In the genomic region with DNA sequence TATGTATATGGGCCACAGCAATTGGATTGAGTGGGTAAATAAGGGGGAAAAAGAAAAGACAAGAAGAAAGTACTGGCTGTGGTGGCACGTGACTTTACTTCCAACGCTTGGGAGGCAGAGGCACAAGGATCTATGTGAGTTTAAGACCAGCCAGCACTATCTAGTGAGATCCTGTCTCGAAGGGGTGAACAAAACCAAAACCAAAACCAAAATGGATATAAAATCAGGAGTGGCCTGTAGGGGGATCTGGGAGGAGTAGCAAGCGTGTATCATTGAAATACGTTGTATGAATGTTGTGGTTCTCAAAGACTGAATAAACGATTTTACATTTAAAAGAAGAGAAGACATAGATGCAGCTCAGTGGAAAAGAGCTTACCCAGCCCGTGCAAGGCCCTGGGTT, we compare ENCODE assay signal across 14 mouse cellular contexts. TPM values are rescaled to one million over a fixed set of nuclear protein-coding genes. Genes with fewer than 3 reads are reported as not detected.
A peak's percentile ranks its signal among the peaks of the same experiment; 100 is the strongest.
DNase-seq lines count a peak whose midpoint lies in the region; ATAC-seq and TF ChIP-seq lines count a peak whose summit lies in the region.
"Had no signal": no experiment of that assay in that cellular context is flagged by ENCODE, and none has a peak within 500 bp of the region (broad histone marks: within the 10 kb centered on the region; RNA-seq: fewer than 3 reads in every experiment).

No protein-coding gene starts in this region.

- no peak for ATAC-seq in kidney, postnatal 0 days (replicated peaks; ENCODE audit: low FRiP score, low read depth)
- no peak for ATAC-seq in midbrain, postnatal 0 days (ENCODE audit: low FRiP score)
- ATAC-seq in midbrain, embryonic 11.5 days (ENCODE audit: low FRiP score) = no peak
- 0 out of 2 replicates have a peak, but pooled peaks have one; percentile 31 for ATAC-seq in granulocyte monocyte progenitor cell, adult 5-6 weeks (replicated peaks; ENCODE audit: poor library complexity, severe bottlenecking)
- ATAC-seq: forebrain, embryonic 15.5 days; midbrain, embryonic 13.5 days had no signal

- H3K36me3 ChIP-seq in kidney, postnatal 0 days (ENCODE audit: insufficient read depth, low read length) = no peaks in the 10 kb centered on the region
- H3K36me3 ChIP-seq in midbrain, postnatal 0 days (ENCODE audit: insufficient read depth, low read length) = no peaks in the 10 kb centered on the region; the same call in 1 of the 2 replicates
- no peaks in the 10 kb centered on the region for H3K36me3 ChIP-seq in midbrain, embryonic 11.5 days (ENCODE audit: control insufficient read depth, insufficient read depth, low read length)
- H3K36me3 ChIP-seq: forebrain, embryonic 15.5 days; lung, embryonic 15.5 days had no signal

- H3K4me2 ChIP-seq in kidney, postnatal 0 days (ENCODE audit: low read length) = no peak overlapping the region
- H3K4me2 ChIP-seq in midbrain, postnatal 0 days (ENCODE audit: low read depth, low read length, poor library complexity, severe bottlenecking) = no peak overlapping the region
- no peak overlapping the region for H3K4me2 ChIP-seq in midbrain, embryonic 11.5 days
- H3K4me2 ChIP-seq: forebrain, embryonic 15.5 days; heart, embryonic 11.5 days; lung, embryonic 15.5 days; midbrain, embryonic 13.5 days had no signal

- 81% methylated on average over 7 of the region's 7 CpGs for WGBS in kidney, postnatal 0 days
- WGBS in midbrain, postnatal 0 days = 80% methylated on average over 7 of the region's 7 CpGs
- 84% methylated on average over 7 of the region's 7 CpGs for WGBS in midbrain, embryonic 11.5 days

- no peaks in the 10 kb centered on the region for H3K9me3 ChIP-seq in kidney, postnatal 0 days (replicated peaks; ENCODE audit: low read length)
- H3K9me3 ChIP-seq in midbrain, postnatal 0 days (ENCODE audit: low read length) = no peaks in the 10 kb centered on the region
- no peaks in the 10 kb centered on the region for H3K9me3 ChIP-seq in midbrain, embryonic 11.5 days (ENCODE audit: control insufficient read depth, low read length)
- H3K9me3 ChIP-seq: forebrain, embryonic 15.5 days; lung, embryonic 15.5 days; midbrain, embryonic 13.5 days had no signal

- no peak for DNase-seq in kidney, postnatal 0 days (ENCODE audit: low spot score)
- DNase-seq in kidney, postnatal 14 days = no peak
- DNase-seq in midbrain, postnatal 0 days (ENCODE audit: low spot score) = no peak
- no peak for DNase-seq in midbrain, embryonic 11.5 days (ENCODE audit: low spot score, missing footprints)
- DNase-seq in urinary bladder, postnatal 4 days (ENCODE audit: low spot score in 2 of 2) = no peak
- no peak for DNase-seq in kidney, postnatal 25 days
- DNase-seq: cerebellum, adult 11-12 months; kidney, adult 2 months; thymus, postnatal 14 days had no signal

- H3K9ac ChIP-seq in kidney, postnatal 0 days (ENCODE audit: low read depth, low read length) = no peak overlapping the region
- H3K9ac ChIP-seq in midbrain, postnatal 0 days (replicated peaks; ENCODE audit: low read length, poor library complexity, severe bottlenecking) = no peak overlapping the region
- no peak overlapping the region for H3K9ac ChIP-seq in midbrain, embryonic 11.5 days (ENCODE audit: low read length)
- H3K9ac ChIP-seq: forebrain, embryonic 15.5 days; lung, embryonic 15.5 days; midbrain, embryonic 13.5 days had no signal

- no peak overlapping the region for H3K4me3 ChIP-seq in kidney, postnatal 0 days (replicated peaks; ENCODE audit: low read depth, low read length)
- H3K4me3 ChIP-seq in midbrain, postnatal 0 days (ENCODE audit: low read depth, low read length) = no peak overlapping the region
- no peak overlapping the region for H3K4me3 ChIP-seq in midbrain, embryonic 11.5 days (ENCODE audit: low read depth, low read length)
- H3K4me3 ChIP-seq: forebrain, embryonic 15.5 days; lung, embryonic 15.5 days; midbrain, embryonic 13.5 days had no signal

- peak; percentile 31; the same call in 1 of the 2 replicates for TF ChIP-seq CTCF in kidney, postnatal 0 days (IDR thresholded peaks at IDR 0.05; ENCODE audit: low read depth)
- TF ChIP-seq CTCF in midbrain, postnatal 0 days (IDR thresholded peaks at IDR 0.05) = peak; percentile 38; the same call in 1 of the 2 replicates

- H3K27ac ChIP-seq in kidney, postnatal 0 days = no peak overlapping the region
- H3K27ac ChIP-seq in midbrain, postnatal 0 days (ENCODE audit: low read depth, low read length) = no peak overlapping the region
- no peak overlapping the region for H3K27ac ChIP-seq in midbrain, embryonic 11.5 days (ENCODE audit: low read depth, low read length)
- H3K27ac ChIP-seq: forebrain, embryonic 15.5 days; lung, embryonic 15.5 days; midbrain, embryonic 13.5 days had no signal

- H3K27me3 ChIP-seq in kidney, postnatal 0 days (ENCODE audit: insufficient read depth, low read length) = no peaks in the 10 kb centered on the region
- H3K27me3 ChIP-seq in midbrain, postnatal 0 days (ENCODE audit: insufficient read depth, low read length) = no peaks in the 10 kb centered on the region
- no peaks in the 10 kb centered on the region for H3K27me3 ChIP-seq in midbrain, embryonic 11.5 days (ENCODE audit: control insufficient read depth, insufficient read depth, low read length)
- H3K27me3 ChIP-seq: forebrain, embryonic 15.5 days; lung, embryonic 15.5 days; midbrain, embryonic 13.5 days had no signal

- H3K4me1 ChIP-seq in kidney, postnatal 0 days (replicated peaks; ENCODE audit: insufficient read depth, low read length) = peaks cover 7% of the 10 kb centered on the region; the same call in 1 of the 2 replicates
- no peaks in the 10 kb centered on the region for H3K4me1 ChIP-seq in midbrain, postnatal 0 days (ENCODE audit: insufficient read depth, low read length)
- H3K4me1 ChIP-seq in midbrain, embryonic 11.5 days (ENCODE audit: control insufficient read depth, insufficient read depth, low read length) = peaks cover 8% of the 10 kb centered on the region
- H3K4me1 ChIP-seq: forebrain, embryonic 15.5 days had no signal

RNA-seq across cellular contexts. Expression of a gene that starts 34.5 kb away (rescaled TPM):
- polyA plus RNA-seq in kidney, postnatal 0 days (2015; fragmentation: Nextera tagmentation; extraction: Ambion mirVana) = 49.0 and 51.3 TPM in 2 replicates
- 60.2 and 74.0 TPM in 2 replicates for total RNA-seq in midbrain, postnatal 0 days (2014; rRNA removed)
- 57.7 and 57.9 TPM in 2 replicates for polyA plus RNA-seq in midbrain, postnatal 0 days (2015; fragmentation: Nextera tagmentation; extraction: Ambion mirVana)
- polyA plus RNA-seq in midbrain, embryonic 11.5 days (2014; fragmentation: Nextera tagmentation; extraction: Ambion mirVana) = 26.0 and 26.5 TPM in 2 replicates
- 80.2 and 145 TPM in 2 replicates for total RNA-seq in granulocyte monocyte progenitor cell, adult 5-6 weeks (2014; fragmentation: Nextera tagmentation)
- 49.0 and 53.9 TPM in 2 replicates for total RNA-seq in granulocyte monocyte progenitor cell, adult 5-6 weeks (2017)
